Mouse (Mus musculus) T-cell, adult 2 months (primary cell): Measurements from ENCODE around the gene Igsf8.
"Not testable (repeated sequence)": the region's sequence is repeated elsewhere in the genome, so short reads cannot be mapped to it uniquely, and the experiment has no call there.

ENCODE experiments used
- DNase-seq: peaks from one replicate; pipeline ENCODE4 v3.0.0; 2022; ENCODE audit warnings: low spot score

Igsf8 gene

DNA sequence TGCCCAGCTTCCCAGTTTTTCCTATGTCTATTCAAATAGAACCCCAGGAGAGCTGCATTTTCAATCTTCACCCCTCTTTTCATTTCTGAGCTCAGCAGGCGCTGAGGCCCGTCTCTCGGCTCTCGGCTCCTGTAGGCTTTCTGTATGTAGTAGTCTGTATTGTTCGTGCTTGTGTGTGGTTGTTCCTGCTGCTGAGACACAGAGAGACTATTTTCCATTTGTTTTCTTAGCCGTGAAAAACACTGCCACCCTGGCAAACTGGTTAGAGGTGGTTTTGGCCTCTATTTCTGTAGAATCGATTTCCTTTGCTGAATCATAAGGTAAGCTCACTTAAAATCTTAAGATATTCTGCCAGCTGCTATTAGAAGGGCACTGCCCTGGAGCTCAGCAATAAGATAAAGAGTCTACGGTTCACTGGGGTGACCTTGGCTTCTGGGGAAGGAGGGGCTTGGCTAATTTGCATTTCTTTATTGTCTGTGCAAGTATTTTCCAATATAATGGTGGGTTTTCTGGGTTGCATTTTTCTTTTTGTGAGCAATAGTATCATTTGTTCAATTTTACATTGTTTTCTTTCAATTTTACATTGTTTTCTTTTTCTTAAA, at the start of gene Igsf8:
Gene Igsf8 (plus strand): TSS at position 165 of the 602 bp plus-strand sequence.
- no peak for DNase-seq

DNA sequence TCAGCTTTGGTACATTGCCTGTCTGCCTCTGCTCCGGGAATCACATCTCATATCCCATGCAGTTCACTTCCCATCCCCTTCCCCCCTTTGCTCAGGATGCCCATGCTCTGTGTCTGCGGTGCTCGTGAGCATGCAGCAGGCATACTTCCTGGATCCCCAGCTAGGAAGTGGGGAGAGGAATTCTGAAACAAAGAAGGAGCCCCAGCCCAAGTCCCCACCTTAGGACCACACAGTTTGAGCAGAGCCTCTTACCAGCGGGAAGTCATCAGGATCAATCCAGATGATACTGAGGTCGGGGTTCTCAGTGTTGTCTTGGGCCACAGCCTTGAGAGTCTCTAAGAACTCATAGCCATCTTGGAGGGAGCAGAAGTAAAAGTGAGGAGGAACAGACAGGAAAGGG, 48.7 kb upstream of the Igsf8 start:
- no peak for DNase-seq

DNA sequence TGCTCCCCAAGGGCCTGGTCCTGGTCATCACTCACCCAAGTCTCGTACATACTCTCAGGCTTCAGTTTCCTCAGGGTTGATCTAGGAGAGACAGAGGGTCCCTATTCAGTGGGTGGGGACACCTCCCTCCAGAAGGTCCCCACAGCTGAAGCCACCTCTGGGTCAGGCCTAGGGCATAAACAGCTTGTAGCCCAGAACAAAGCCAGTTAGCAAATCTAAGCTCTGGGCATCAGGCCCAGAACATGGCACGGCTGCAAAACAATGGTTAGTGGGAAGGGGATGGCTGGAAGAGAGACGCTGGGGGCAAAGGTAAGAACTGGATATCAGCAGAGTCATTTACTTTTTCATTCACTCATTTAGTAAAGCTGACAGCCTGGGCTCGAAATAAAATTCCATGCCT, 47.7 kb upstream of the Igsf8 start:
- no peak for DNase-seq

DNA sequence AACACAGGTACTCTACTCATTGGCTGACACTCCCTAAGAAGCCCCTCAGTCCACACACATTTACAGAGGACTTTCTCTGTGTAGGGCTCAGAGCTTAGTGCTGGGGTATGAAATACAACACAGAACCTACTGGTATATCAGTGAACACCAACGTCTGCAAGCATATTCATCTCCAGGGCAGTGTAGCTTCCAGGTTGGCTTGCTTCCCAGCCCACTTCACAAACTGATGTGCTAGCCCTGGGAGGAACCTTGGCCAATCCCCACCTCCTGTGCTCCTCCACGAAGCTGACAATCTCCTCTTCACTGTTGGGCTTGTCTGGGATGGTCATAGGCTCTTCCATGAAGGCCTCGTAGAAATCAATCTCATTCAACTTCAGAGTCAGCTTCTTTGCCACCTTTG, 46.7 kb upstream of the Igsf8 start:
- DNase-seq: no peak

DNA sequence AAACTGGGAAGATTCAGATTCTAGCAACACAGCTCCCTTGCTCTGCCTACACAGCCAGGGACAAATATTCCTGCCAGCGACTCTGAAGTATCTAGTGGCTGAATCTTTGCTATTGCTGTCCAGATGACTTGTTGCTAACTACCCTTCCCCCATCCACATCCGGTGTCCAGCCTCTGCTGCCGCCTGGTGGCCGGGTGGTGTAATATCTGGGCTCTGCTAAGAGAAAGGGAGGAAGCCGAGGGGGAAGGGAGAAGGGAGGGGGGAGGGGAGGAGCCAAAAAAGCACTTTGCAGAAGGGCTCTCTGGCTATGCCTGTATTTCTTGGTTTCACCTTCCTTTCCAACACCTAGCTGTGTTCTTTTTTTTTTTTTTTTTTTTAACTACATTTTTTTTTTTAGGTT, 44.3 kb upstream of the Igsf8 start:
- peak; percentile 85 for DNase-seq

DNA sequence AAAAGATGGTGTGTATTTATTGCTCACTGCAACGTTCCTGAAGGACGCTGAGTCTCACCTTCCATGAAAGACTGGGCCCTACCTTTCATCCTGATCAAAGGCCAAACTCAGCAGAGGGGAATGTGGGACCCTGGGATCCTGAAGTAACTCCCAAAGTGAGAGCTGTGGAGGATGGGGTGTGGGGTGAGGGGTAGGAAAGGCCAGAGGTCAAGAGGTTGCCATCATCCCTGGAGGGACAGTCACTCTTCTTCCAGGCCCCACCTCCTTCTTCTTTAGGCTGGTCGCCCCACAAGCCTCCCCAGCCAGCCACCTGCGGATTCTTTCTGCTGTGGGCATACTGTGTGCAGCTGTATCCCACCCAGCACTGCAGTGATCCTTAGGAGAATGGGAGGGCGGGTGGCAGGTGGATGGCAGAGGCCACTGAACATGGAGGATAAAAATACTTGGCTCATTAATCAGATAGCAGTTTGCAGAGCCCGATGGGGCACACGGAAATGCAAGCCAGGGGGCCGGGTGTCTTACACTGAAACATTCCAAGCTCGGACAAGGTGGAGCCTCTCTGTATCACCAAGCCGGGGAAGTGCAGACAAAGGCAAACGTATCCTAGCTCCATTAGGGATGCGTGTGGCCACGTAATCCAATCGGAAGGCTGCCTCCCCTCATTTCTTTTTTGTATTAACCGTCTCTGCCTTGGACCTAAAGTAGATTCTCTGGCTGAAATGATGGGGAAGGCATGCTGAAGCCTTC, 43.1 kb upstream of the Igsf8 start:
- DNase-seq: no peak

DNA sequence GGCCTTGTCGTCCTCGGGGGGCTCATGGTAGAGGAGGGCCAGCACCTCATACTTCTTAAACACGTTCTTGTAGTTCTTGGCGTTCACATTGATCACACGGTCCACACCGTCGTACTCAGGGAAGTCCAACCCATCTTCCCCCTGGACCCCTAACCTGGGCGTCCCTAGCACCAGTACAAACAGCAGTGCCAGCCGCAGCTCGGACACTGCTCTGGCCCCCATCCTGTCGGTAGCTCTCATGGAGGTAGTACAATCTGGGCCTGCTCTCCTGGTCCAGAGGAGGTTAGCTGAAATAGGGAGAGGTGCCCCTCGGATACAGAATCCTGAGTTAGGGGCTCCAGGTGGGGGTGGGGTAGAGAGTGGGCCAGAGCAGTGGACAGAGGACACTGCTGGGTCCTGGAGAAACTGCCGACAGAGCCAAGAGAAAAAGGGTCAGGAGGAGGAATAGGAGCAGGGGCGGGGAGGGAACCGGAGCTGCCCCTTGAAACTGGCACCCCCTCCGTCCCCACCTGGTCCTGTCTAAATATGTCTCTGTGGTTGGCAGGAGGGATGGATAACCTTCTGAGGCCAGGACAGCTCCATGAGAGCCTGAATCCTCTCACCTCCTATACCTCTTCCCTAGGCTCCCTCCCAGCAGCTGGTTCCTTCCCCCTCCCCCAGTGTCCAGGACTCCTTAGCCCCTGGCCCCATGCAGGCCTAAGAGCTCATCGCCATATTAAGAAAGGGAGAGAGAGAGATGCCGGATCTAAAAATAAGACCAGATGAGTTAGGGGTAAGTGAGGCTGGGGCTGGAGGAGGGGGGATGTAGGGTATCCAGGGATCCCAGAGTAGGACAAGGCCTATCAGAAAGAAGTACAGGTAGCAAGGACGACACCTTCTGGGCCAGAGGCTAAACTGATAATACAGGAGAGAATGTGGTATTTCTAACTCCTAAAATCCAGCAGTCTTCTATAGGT, 41.7 kb upstream of the Igsf8 start, which contains the start of gene Casq1:
Gene Casq1 (minus strand): TSS at position 418 of the 956 bp plus-strand sequence.
- DNase-seq: no peak

DNA sequence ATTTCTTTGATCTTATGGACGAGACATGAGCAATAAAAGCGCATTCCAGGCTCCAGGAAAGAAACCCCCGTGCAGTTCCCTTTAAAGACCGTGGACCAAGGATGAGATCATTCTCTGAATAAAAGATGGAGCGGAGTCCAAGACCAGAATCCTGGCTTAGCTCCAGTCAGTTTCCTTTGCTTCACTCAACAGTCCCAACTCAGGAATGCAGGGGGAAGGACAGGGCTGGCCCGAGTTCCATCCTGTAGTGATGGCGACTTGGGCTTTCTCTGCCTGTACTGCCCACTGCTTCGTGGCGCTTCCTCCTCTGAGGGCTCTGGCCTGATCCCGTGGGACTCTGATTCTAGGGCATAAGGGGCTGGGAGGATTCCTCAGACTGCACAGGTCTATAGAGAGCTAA, 41.0 kb upstream of the Igsf8 start:
- DNase-seq: no peak

DNA sequence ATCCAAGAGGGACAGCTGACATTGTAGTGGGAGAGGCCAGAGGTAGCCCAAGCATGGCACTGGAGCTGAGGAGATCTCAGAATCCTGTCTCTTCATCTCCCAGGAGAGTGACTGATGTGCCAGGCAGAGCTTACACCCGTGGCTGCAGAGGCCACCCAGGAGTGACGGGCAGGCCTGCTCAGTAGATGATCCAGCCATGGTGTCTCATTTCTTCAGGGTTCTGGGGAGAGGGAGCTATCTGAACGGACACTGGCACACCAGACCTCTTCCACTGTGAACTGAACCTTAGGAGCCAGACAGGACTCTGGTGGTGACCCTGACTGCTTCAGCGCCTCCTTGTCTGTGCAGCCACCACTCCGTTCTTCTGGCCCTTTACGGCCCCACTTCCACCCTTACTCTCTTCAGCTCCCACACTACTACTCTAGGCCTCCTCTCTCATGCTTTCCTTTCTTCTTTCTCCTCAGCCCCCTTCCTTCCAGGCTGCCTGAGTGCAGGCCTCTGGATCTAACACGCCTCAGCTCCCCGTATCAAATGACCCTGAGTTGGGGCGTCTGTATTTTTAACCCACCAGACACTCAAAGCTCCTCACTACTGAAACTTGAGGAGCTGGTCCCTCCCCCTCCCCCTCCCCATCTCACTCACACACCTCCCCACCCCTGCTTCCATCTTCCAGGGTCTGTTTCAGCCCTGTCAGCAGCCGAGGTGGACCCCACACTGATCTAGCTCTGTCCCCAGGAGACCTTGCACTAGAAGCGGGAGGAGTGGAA, 40.0 kb upstream of the Igsf8 start:
- no peak for DNase-seq

DNA sequence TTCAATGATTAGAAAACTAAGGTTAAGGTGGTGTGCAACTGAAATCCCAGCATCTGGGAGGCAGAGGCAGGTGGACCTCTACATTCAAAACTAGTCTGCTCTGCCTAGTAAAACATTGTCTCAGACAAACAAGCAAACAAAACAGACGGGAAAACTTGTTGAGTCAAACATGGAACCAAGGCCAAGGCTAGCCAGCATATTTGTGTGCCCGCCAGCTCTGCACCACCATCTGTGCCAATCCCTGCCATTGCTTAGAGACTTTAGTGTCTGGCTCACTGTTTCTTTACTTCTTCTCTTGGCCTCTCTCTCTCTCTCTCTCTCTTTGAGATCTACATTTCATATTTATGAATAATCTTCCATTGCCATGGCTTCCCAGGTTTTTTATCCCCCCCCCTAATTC, 33.2 kb upstream of the Igsf8 start:
- DNase-seq: no peak

DNA sequence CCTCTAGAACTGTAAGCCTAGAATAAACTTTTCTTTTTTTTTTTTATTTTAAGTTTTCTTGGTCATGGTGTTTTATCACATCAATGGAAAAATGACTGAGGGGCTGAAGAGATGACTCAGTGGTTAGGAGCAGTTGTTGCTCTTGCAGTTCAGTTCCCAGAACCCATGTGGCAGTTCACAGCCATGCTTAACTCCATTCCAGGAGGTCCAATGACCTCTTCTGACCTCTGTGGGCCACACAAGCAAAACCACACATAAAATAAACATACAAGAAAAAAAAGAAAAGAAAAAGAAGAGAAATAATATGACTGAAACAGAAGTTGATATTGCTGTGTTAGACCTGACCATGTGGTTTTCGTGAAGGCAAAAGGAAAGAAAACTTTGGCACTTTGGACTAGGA, 32.2 kb upstream of the Igsf8 start:
- no peak for DNase-seq

DNA sequence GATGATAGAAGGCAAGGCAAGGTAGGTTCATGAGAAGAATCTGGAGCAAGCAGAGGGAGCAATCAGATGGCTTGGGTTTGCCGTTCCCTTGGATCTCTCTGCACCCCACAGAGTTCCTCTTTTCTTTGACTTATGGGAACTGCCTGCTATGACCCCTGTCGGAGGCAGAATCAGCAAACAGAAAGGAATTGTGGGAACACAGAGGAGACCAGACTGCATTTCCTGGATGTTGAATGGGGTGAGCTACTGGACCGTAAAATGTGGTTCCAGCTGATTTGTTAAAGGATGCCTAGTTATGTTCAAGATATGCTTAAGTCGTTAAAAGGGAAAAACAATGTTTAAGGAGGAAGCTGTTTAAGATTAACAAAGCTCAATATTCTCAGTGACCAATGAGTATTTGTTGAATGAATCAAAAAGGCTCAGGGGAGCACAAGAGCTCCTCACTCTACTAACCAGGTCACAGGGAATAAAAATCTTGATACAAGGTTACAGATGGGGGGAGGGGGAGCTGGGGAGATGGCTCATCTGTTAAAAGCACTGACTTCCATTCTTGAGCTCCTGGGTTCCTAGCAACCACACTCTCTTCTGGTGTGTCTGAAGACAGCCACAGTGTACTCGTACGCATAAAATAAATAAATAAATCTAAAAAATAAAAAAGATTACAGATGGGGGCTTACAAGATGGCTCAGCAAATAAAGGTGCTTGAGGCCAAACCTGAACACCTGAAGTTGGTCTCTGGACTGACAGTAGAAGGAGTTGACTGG, 20.3 kb upstream of the Igsf8 start:
- DNase-seq: no peak

DNA sequence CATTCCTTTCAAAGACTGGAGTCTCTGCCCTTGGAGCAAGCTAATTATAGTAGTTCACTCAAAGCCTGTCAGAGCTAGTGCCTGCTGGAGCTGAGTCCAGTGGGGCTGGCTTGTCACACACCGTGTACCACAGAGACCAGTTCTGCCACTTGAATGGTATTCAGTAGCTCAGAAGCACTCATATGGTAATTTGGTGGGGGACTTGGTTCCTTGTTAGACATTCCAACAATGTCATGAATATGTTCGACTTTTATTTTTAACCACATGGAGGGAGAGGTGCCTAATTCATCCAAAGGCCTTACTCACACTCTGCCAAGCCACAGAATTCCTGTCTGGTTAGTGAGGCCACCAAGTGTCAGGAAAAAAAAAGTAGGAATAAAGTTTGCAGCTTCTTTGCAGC, 19.0 kb upstream of the Igsf8 start:
- DNase-seq: no peak

DNA sequence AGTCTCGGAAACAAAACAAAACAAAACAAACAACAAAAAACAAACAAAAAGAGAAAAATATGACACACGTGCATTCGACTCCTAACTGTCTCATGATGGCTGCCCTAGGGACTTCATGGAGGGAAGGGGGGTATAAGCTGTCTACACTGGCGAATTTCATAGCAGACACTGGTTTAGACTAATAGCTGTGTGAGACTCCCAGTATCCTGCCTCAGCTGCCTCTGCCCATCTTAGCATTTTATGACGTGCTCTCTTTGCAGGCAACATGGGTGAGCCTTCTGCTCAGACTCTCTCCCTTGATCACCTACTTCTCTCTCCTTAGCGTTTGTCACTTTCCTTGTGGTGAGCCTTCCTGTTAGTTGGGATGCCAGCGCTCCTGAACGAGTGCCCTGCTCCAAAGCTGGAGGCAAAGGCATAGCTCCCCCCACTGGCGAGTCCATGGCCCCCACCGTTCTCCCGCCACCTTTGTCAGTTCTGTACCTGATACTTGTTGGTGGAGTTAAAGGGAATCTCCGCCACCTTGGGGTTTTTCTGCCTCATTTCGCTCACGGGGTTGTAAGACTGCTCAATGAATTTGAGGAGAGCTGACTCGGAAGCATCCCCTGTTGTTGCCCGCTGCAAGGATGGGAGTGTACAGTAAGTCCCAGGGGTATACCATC, 17.8 kb upstream of the Igsf8 start:
- no peak for DNase-seq

DNA sequence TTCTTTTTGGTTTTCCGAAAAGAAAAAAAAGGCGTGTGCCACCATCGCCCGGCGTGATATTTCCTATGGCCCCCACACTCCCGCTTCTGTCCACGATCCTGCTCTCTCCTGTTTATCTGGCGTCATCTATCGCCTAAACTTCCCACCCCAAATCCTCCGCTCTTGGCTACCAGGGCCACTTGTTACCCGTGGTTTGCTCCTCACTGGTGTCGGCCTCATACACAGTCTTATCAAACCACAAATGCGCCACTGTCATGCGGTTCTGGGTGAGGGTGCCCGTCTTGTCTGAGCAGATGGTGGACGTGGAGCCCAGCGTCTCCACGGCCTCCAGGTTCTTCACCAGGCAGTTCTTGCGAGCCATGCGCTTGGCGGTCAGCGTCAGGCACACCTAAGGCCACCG, 16.8 kb upstream of the Igsf8 start:
- not testable (repeated sequence) for DNase-seq

DNA sequence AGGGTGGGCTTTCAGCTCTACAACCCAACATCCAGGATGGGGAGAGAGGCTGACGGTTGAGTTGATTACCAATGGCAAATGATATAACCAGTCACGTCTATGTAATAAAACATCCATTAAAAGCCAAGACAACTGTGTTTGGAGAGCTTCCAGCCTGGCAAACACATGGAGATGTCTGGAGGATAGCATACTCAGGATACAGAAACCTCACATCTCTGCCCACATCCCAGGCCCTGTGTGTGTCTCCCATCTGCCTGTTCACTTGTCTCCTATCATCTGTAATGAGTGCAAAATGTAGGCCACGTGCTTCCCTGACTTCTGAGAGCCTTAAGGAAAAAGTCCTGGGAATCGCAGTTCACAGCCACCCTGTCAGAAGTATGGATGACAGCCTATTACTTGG, 14.2 kb upstream of the Igsf8 start:
- no peak for DNase-seq

DNA sequence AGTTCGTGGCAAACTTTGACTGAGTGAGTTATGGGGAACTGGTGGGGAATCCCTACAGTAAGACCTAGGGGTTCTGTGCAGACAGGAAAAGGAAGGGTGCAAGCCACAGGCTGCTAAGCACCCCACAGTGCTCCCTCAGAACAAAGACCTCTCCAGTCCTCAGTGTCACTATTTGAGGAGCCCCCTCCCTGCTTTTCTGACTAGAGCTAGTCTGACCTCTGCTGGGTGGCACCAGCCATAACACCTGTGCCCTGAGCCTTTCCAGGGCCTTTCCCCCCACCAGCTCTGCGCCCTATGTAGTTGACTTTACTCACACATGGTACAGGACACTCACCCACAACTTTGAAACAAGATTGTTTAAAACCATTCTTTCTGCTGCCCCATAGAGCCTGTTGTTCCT, 13.8 kb upstream of the Igsf8 start:
- peak; percentile 37 for DNase-seq

DNA sequence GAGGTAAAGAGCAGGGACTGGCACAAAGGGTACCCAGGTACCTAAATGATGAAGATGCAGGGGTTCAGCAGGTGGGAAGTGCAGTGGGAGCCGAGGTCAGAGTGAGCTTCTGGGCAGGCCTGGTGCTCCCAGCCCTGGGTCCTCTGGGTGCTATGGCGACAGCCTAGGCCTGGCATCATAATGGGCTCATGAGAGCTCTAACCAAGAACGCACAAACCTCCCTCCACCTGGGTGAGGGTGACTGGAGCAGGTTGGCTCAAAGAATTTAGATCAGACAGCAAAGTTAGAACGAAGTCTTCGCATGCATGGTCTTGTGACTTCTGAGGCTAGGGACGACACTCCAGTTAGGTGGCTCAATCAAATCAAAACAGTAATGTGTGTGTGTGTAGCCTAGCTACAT, 3.1 kb upstream of the Igsf8 start, which contains the start of gene Atp1a4:
Gene Atp1a4 (minus strand): TSS at position 101 of the 400 bp plus-strand sequence.
- no peak for DNase-seq

DNA sequence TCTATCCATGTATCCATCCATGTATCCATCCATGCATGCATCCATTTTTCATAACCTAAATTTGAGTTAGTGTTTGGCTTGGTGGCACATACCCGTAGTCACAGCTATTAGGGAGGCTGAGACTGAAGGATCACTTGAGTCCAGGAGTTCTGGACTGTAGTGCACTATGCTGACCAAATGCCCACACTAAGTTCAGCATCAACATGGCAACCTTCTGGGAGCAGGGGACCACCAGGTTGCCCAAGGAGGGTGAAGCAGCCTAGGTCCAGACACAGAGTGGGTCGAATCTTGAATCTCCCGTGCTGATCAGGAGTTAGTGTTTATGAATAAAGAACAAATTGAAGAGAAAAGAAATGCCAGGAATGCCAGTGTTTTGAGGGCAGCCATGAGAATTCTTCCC, 9.8 kb downstream of the Igsf8 start:
- DNase-seq: no peak

DNA sequence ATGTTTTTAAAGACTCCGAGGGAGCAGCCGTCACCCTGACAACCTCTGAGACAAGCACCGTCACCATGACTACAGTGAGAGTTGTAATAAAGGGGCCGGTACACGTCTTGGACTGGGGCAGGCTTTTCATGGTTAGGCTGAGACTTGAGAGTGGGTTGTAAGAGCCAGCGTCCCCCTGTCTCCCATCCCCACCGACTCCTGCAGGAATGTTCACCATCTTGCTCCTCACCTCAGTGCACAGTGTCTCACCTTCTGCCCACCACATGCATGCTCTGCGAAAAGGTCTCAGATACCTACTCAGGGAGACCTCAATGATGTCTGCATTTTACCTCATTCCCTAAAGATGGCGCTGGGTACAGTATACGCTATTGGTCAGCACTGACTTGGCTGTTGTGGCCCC, 10.3 kb downstream of the Igsf8 start:
- no peak for DNase-seq

DNA sequence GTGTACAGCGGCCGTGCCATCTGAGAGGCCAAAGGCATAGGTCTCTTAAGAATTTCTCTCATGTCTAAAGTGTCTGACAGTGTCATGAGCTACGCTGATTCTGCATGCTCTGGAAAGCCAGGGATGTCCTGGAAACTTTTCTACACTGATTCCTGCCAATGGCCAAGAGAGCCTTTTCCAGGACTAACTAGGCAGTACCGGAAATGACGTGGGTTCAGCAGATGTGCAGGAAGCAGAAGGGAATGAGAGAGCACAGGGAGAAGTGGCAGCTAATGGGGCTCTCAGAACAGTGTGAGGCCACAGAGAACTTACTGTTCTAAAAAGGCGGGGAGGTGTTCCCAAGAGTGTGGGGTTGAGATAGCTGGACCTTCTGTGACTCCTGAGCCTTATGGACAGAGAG, 11.9 kb downstream of the Igsf8 start:
- no peak for DNase-seq
